Mouse (Mus musculus): ENCODE measurements around the gene Ccdc33.

The Ccdc33 gene

GRCm38 (mm10) chr9:58118671-58119070 is at the start of gene Ccdc33:
Gene Ccdc33 (minus strand): TSS chr9:58118823.
- no peak for DNase-seq (ENCODE audit: low read depth, low spot score)

- no peak for DNase-seq (ENCODE audit: low read depth, low spot score)
Measured at GRCm38 (mm10) chr9:58165779-58166178, 47.2 kb upstream of the Ccdc33 start.

GRCm38 (mm10) chr9:58163146-58163545 is 44.5 kb upstream of the Ccdc33 start:
- DNase-seq (ENCODE audit: low read depth, low spot score): no peak

GRCm38 (mm10) chr9:58162173-58162572 is 43.5 kb upstream of the Ccdc33 start:
- DNase-seq (ENCODE audit: low read depth, low spot score): no peak

GRCm38 (mm10) chr9:58160315-58160714 is 41.7 kb upstream of the Ccdc33 start:
- DNase-seq (ENCODE audit: low read depth, low spot score): no peak

- peak; percentile 45 for DNase-seq (ENCODE audit: low read depth, low spot score)
Measured at GRCm38 (mm10) chr9:58159855-58160254, 41.2 kb upstream of the Ccdc33 start.

GRCm38 (mm10) chr9:58158541-58159311 is 40.1 kb upstream of the Ccdc33 start:
- peak; percentile 74 for DNase-seq (ENCODE audit: low read depth, low spot score)

- no peak for DNase-seq (ENCODE audit: low read depth, low spot score)
Measured at GRCm38 (mm10) chr9:58157838-58158237, 39.2 kb upstream of the Ccdc33 start.

GRCm38 (mm10) chr9:58156819-58157560 is 38.4 kb upstream of the Ccdc33 start:
- DNase-seq (ENCODE audit: low read depth, low spot score): no peak

GRCm38 (mm10) chr9:58155366-58155765 is 36.7 kb upstream of the Ccdc33 start:
- DNase-seq (ENCODE audit: low read depth, low spot score): peak; percentile 26

GRCm38 (mm10) chr9:58153095-58153494 is 34.5 kb upstream of the Ccdc33 start:
- peak; percentile 10 for DNase-seq (ENCODE audit: low read depth, low spot score)

GRCm38 (mm10) chr9:58150733-58151361 is 32.2 kb upstream of the Ccdc33 start:
- no peak for DNase-seq (ENCODE audit: low read depth, low spot score)

GRCm38 (mm10) chr9:58148806-58149205 is 30.2 kb upstream of the Ccdc33 start:
- DNase-seq (ENCODE audit: low read depth, low spot score): no peak

- DNase-seq (ENCODE audit: low read depth, low spot score): no peak
Measured at GRCm38 (mm10) chr9:58145417-58145816, 26.8 kb upstream of the Ccdc33 start.

GRCm38 (mm10) chr9:58144664-58145063 is 26.0 kb upstream of the Ccdc33 start:
- DNase-seq (ENCODE audit: low read depth, low spot score): no peak

GRCm38 (mm10) chr9:58143419-58143818 is 24.8 kb upstream of the Ccdc33 start:
- peak; percentile 23 for DNase-seq (ENCODE audit: low read depth, low spot score)

- DNase-seq (ENCODE audit: low read depth, low spot score): no peak
Measured at GRCm38 (mm10) chr9:58139947-58140346, 21.3 kb upstream of the Ccdc33 start.

GRCm38 (mm10) chr9:58135921-58136321 is 17.3 kb upstream of the Ccdc33 start:
- DNase-seq (ENCODE audit: low read depth, low spot score): no peak

- no peak for DNase-seq (ENCODE audit: low read depth, low spot score)
Measured at GRCm38 (mm10) chr9:58134906-58135305, 16.3 kb upstream of the Ccdc33 start.

GRCm38 (mm10) chr9:58133893-58134884 is 15.6 kb upstream of the Ccdc33 start:
- DNase-seq (ENCODE audit: low read depth, low spot score): no peak

GRCm38 (mm10) chr9:58131735-58132134 is 13.1 kb upstream of the Ccdc33 start:
- no peak for DNase-seq (ENCODE audit: low read depth, low spot score)
